Mouse (Mus musculus) G1E (cell line): ENCODE measurements around the gene Sit1. TPM values are rescaled to one million over a fixed set of nuclear protein-coding genes. Genes with fewer than 3 reads are reported as not detected.

ENCODE experiments used
- ATAC-seq: 2 replicates; pipeline ENCODE4 v1.8.0; 2016; ENCODE audit warnings: mild to moderate bottlenecking; ENCODE audit not compliant: insufficient number of reproducible peaks, poor library complexity, low FRiP score, severe bottlenecking; ENCODE audit errors: extremely low read depth
- DNase-seq: peaks from one replicate; pipeline ENCODE4 v3.0.0; 2012; ENCODE audit warnings: low spot score
- H3K27me3 ChIP-seq: 2 replicates; pipeline ENCODE4 v1.6.1; 2012; ENCODE audit warnings: mild to moderate bottlenecking, low read length, inconsistent platforms; ENCODE audit not compliant: insufficient read depth
- H3K36me3 ChIP-seq: replicated peaks from 2 replicates; pipeline ENCODE3; 2012; ENCODE audit warnings: mild to moderate bottlenecking, inconsistent platforms
- H3K4me1 ChIP-seq: 2 replicates; pipeline ENCODE4 v1.6.1; 2012; ENCODE audit warnings: low read depth, low read length, inconsistent platforms, mixed read lengths; ENCODE audit not compliant: insufficient read depth
- H3K4me3 ChIP-seq: 2 replicates; pipeline ENCODE4 v1.5.1; 2012; ENCODE audit warnings: low read depth, mild to moderate bottlenecking, inconsistent platforms, low read length, moderate library complexity, mixed read lengths
- H3K9me3 ChIP-seq: replicated peaks from 2 replicates; pipeline ENCODE4 v1.6.1; 2012; ENCODE audit warnings: inconsistent platforms
- CTCF ChIP-seq: IDR thresholded peaks from 2 replicates; pipeline ENCODE4 v1.5.1; 2012; ENCODE audit warnings: low read depth, low read length, inconsistent platforms, mixed read lengths
- GATA1 ChIP-seq: IDR thresholded peaks from 2 replicates; pipeline ENCODE4 v1.6.1; 2012; ENCODE audit warnings: borderline replicate concordance, low read length, inconsistent platforms, mixed read lengths
- GATA2 ChIP-seq: IDR thresholded peaks from 2 replicates; pipeline ENCODE4 v1.6.1; 2012; ENCODE audit warnings: low read depth, low read length, inconsistent platforms, borderline replicate concordance
- POLR2AphosphoS5 ChIP-seq: IDR thresholded peaks from 2 replicates; pipeline ENCODE4 v1.6.1; 2012; ENCODE audit warnings: low read depth, low read length, inconsistent platforms; ENCODE audit not compliant: insufficient replicate concordance
- TAL1 ChIP-seq: conservative IDR thresholded peaks from 2 replicates; pipeline ENCODE4 v1.6.1; 2012; ENCODE audit warnings: low read depth, low read length, inconsistent platforms, mixed read lengths
- polyA plus RNA-seq: library from polyadenylated mRNA; stranded (reverse); fragments of >175 nt; gene quantifications from 2 replicates; pipeline ENCODE4 v1.2.3, GENCODE M21; 2012
- total RNA-seq, 2 experiments: library from RNA; stranded (forward) in 1 of 2; stranded (reverse) in 1 of 2; fragments of 200-1000 nt in 1 of 2; fragments of >200 nt in 1 of 2; fragmentation: Nextera tagmentation in 1 of 2; gene quantifications; 2 replicates each; pipeline ENCODE4 v1.2.3; 2014 to 2017

The Sit1 gene
- total and polyA plus RNA-seq, 3 experiments, result not detected

GRCm38 (mm10) chr4:43509109-43509508 lies 25.6 kb upstream of the Sit1 start:
- no peak overlapping the region for H3K4me3 ChIP-seq
- ATAC-seq (no peak), DNase-seq (no peak)
- peaks cover 5% of the 10 kb centered on the region for H3K4me1 ChIP-seq
- no peaks in the 10 kb centered on the region for H3K9me3 ChIP-seq
- TF ChIP-seq POLR2AphosphoS5, result no peak
- no peak for TF ChIP-seq CTCF
- no peak for TF ChIP-seq GATA1
- TF ChIP-seq TAL1, result no peak
- peaks cover 55% of the 10 kb centered on the region for H3K27me3 ChIP-seq
- no peaks in the 10 kb centered on the region for H3K36me3 ChIP-seq

GRCm38 (mm10) chr4:43508666-43508997 lies 25.1 kb upstream of the Sit1 start:
- peaks cover 9% of the 10 kb centered on the region for H3K4me1 ChIP-seq
- ATAC-seq, result no peak
- H3K4me3 ChIP-seq, result no peak overlapping the region
- no peaks in the 10 kb centered on the region for H3K9me3 ChIP-seq
- DNase-seq, result no peak
- H3K27me3 ChIP-seq, result peaks cover 52% of the 10 kb centered on the region
- TF ChIP-seq CTCF (no peak), GATA2 (no peak), TAL1 (no peak), POLR2AphosphoS5 (no peak), GATA1 (no peak)
- no peaks in the 10 kb centered on the region for H3K36me3 ChIP-seq

GRCm38 (mm10) chr4:43507938-43508665 lies 24.6 kb upstream of the Sit1 start:
- peaks cover 9% of the 10 kb centered on the region for H3K4me1 ChIP-seq

DNA sequence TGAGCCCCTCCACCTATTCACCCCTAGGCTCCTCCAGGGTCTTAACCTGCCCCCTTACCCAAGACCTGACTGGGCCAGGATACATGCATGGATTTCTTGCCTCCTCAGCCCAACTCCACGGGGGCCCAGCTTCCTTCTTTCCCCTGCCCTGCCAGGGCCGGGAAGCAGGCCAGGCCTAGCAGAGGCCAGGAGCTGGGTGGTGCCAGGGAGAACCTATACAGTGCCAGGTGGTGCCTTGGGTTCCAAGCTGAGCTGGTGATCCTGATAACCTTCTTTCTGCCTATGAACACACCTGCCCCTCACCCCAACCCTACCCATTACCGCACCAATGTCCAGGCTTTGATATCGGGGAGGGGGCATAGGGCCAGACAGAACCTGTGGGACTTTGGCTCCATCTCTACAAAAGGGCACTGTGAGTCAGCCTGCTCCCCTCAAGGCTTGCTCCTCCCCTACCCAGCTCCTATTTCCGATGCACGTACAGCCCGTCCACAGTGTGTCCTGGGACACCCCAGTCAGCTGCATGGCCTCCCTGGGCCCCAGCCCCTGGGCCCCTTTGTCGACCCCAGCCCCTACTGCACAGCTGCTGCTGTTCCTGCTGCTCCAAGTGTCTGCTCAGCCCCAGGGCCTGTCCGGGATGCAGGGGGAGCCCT lies 23.1 kb upstream of the Sit1 start, which contains the start of gene Car9:
Car9 (plus strand) TSS at position 431 of the 650 bp plus-strand sequence.
- TF ChIP-seq TAL1 (no peak), POLR2AphosphoS5 (no peak), GATA2 (no peak), GATA1 (no peak)
- H3K27me3 ChIP-seq, result peaks cover 46% of the 10 kb centered on the region
- ATAC-seq, result no peak

More at GRCm38 (mm10) chr4:43507938-43508665, 24.6 kb upstream of the Sit1 start:
- H3K27me3 ChIP-seq, result peaks cover 52% of the 10 kb centered on the region
- DNase-seq (no peak), ATAC-seq (no peak)
- H3K4me3 ChIP-seq, result no peak overlapping the region
- H3K36me3 ChIP-seq, result no peaks in the 10 kb centered on the region
- TF ChIP-seq GATA1 (no peak), POLR2AphosphoS5 (no peak), TAL1 (no peak), GATA2 (no peak), CTCF (no peak)
- no peaks in the 10 kb centered on the region for H3K9me3 ChIP-seq

DNA sequence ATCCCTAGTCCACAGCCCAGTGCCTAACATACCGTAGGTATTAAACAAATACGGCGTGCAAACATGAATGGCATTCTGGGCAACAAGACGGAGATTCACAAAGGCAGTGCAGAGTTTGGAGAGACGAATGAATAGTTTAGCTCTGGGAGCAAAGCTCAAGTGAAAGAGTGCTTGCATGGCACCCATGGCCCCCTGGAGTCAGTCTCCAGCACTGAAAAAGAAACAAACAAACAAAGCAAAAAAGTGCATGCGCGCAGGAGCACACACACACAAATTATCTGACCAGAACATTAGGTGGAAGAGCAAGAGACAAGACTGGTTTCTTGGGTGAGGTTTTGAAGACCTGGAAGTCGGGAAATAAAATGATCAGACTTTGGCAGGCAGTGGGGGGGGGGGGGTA lies 22.5 kb upstream of the Sit1 start:
- H3K27me3 ChIP-seq, result peaks cover 46% of the 10 kb centered on the region
- TF ChIP-seq POLR2AphosphoS5, result no peak
- no peak for TF ChIP-seq GATA2
- no peak for TF ChIP-seq GATA1
- no peak for TF ChIP-seq TAL1
- no peak for TF ChIP-seq CTCF
- H3K4me1 ChIP-seq, result peaks cover 16% of the 10 kb centered on the region
- DNase-seq (no peak), ATAC-seq (no peak)
- no peaks in the 10 kb centered on the region for H3K9me3 ChIP-seq
- no peak overlapping the region for H3K4me3 ChIP-seq
- H3K36me3 ChIP-seq, result no peaks in the 10 kb centered on the region

More for the DNA sequence above, 23.1 kb upstream of the Sit1 start, which contains the start of gene Car9:
- H3K4me1 ChIP-seq, result peaks cover 15% of the 10 kb centered on the region
- H3K4me3 ChIP-seq, result no peak within 1 kb of the TSS
- H3K9me3 ChIP-seq, result no peaks in the 10 kb centered on the region
- DNase-seq, result no peak
- no peaks in the 10 kb centered on the region for H3K36me3 ChIP-seq

DNA sequence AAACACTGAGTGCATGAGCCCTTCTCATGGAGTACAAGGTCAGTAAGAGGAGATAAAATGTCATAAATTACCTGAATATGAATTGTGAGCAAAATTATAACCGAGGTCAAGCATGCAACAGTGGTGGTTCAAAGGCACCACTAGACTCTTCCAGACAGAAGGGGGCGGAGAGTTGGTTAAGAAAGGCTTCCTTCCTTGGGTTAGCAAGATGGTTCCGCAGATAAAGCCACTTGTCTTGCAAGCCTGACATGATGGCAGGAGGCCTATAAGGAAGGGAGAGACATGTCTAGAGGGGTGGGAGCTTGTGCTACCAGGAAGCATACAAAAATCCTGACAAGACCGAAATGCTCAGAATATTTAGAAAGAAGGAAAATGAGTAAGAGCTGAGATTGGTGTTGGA lies 20.7 kb upstream of the Sit1 start:
- no peak overlapping the region for H3K4me3 ChIP-seq
- H3K36me3 ChIP-seq, result no peaks in the 10 kb centered on the region
- DNase-seq, result no peak
- H3K4me1 ChIP-seq, result peaks cover 26% of the 10 kb centered on the region
- TF ChIP-seq TAL1, result no peak
- no peak for TF ChIP-seq GATA1
- TF ChIP-seq POLR2AphosphoS5, result no peak
- no peak for TF ChIP-seq CTCF
- TF ChIP-seq GATA2, result no peak
- no peaks in the 10 kb centered on the region for H3K9me3 ChIP-seq
- ATAC-seq, result no peak
- peaks cover 40% of the 10 kb centered on the region for H3K27me3 ChIP-seq

- H3K27me3 ChIP-seq, result peaks cover 32% of the 10 kb centered on the region
- H3K4me3 ChIP-seq, result no peak overlapping the region
- ATAC-seq, result no peak
- peaks cover under 1% of the 10 kb centered on the region for H3K36me3 ChIP-seq
- DNase-seq, result no peak
- H3K4me1 ChIP-seq, result peaks cover 31% of the 10 kb centered on the region
- no peak for TF ChIP-seq TAL1
- no peak for TF ChIP-seq GATA2
- no peak for TF ChIP-seq POLR2AphosphoS5
- no peak for TF ChIP-seq GATA1
- TF ChIP-seq CTCF, result no peak
- H3K9me3 ChIP-seq, result no peaks in the 10 kb centered on the region
Measured at GRCm38 (mm10) chr4:43503506-43503905, 20.0 kb upstream of the Sit1 start.
